Mouse (Mus musculus) liver, embryonic 15.5 days (tissue): ENCODE data around the gene Pigk. TPM values are rescaled to one million over a fixed set of nuclear protein-coding genes. Genes with fewer than 3 reads are reported as not detected.

Source experiments
- ATAC-seq: fragments of 200-750 bp; cut with Nextera tagmentation; 2 replicates; pipeline ENCODE4 v1.8.0; 2017; ENCODE audit warnings: moderate number of reproducible peaks, mild to moderate bottlenecking, moderate library complexity; ENCODE audit not compliant: insufficient read depth
- H3K27ac ChIP-seq: fragments of 300-500 bp; sonication (generic); replicated peaks from 2 replicates; pipeline ENCODE4 v1.5.1; 2015; ENCODE audit warnings: mild to moderate bottlenecking, inconsistent platforms
- H3K27me3 ChIP-seq: fragments of 300-500 bp; sonication (generic); 2 replicates; pipeline ENCODE4 v1.6.1; 2015; ENCODE audit warnings: mild to moderate bottlenecking, inconsistent platforms
- H3K36me3 ChIP-seq: fragments of 300-500 bp; sonication (generic); replicated peaks from 2 replicates; pipeline ENCODE4 v1.6.1; 2015; ENCODE audit warnings: moderate library complexity, mild to moderate bottlenecking, inconsistent platforms
- H3K4me1 ChIP-seq: fragments of 300-500 bp; sonication (generic); replicated peaks from 2 replicates; pipeline ENCODE4 v1.6.1; 2015; ENCODE audit warnings: inconsistent platforms
- H3K4me2 ChIP-seq: fragments of 300-500 bp; sonication (generic); 2 replicates; pipeline ENCODE4 v1.6.1; 2015; ENCODE audit warnings: moderate library complexity, mild to moderate bottlenecking, inconsistent platforms
- H3K4me3 ChIP-seq: fragments of 300-500 bp; sonication (generic); replicated peaks from 2 replicates; pipeline ENCODE4 v1.5.1; 2015; ENCODE audit warnings: mild to moderate bottlenecking, inconsistent platforms
- H3K9ac ChIP-seq: fragments of 300-500 bp; sonication (generic); 2 replicates; pipeline ENCODE4 v1.6.1; 2015; ENCODE audit warnings: moderate library complexity, mild to moderate bottlenecking, inconsistent platforms
- H3K9me3 ChIP-seq: fragments of 300-500 bp; sonication (generic); replicated peaks from 2 replicates; pipeline ENCODE4 v1.6.1; 2016; ENCODE audit warnings: inconsistent platforms
- WGBS: fragments of 180-500 bp; shearing (Covaris S2); methylation state at CpG from one replicate; pipeline ENCODE4 v1.1.7; 2015; ENCODE audit warnings: mixed read lengths; ENCODE audit not compliant: insufficient replicate concordance; 5-methylcytosine and 5-hydroxymethylcytosine counted together
- polyA plus RNA-seq: library from polyadenylated mRNA; unstranded; fragments of >200 nt; fragmentation: Nextera tagmentation; extraction: Ambion mirVana; gene quantifications from 2 replicates; pipeline ENCODE4 v1.2.1, GENCODE M21; 2015

The Pigk gene
- polyA plus RNA-seq, 1 experiment from 2014 or later: 23.5 TPM

- Histone ChIP-seq H3K9me3 (no peaks in the 10 kb centered on the region), H3K4me2 (no peak overlapping the region), H3K27me3 (no peaks in the 10 kb centered on the region), H3K9ac (no peak overlapping the region), H3K4me3 (no peak overlapping the region), H3K4me1 (peaks cover 17% of the 10 kb centered on the region), H3K36me3 (no peaks in the 10 kb centered on the region), H3K27ac (no peak overlapping the region)
- peak; percentile 37; the same call in 1 of the 2 replicates for ATAC-seq
- 20% methylated on average over 8 of the region's 8 CpGs for WGBS
Observed at GRCm38 (mm10) chr3:152925364-152925763, 211.5 kb downstream of the Pigk start.

GRCm38 (mm10) chr3:152926166-152926565, 212.3 kb downstream of the Pigk start:
- no peak for ATAC-seq
- no peak overlapping the region for H3K4me3 ChIP-seq

DNA sequence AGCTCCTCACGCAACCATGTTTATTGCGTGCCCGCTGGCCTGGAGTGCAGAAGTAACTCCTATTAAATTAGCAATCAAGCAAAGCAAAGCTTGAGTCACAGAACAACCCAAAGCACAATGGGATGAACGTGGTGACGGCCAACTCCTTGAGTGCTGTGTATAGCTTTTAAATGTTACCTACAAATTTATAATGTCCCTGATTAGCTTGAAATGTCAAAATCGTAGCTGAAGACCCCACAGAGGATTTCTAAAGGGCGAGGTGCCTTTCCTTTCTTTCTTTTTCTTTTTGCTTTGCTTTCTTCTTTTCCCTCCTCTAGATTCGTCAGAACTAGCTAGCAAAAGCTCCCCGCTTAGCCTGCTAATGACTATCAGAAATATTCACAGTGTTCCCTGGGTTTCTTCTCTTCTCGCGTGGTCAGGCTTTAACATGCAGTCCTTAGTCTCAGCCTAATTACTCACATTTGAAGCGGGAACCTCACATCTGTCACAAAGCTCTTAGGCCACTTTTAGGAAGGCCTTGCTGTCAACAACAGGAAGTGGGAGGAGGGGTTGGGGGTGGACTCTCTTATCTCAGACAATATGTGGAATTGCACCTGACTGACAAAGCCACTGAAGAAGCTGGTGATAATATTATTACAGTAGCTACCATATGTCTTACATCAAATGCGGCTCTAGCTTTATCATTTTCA, 214.5 kb downstream of the Pigk start:
- Histone ChIP-seq H3K4me2 (peak overlapping the region; percentile 1; the same call in 1 of the 2 replicates), H3K9me3 (no peaks in the 10 kb centered on the region), H3K4me3 (no peak overlapping the region), H3K27me3 (no peaks in the 10 kb centered on the region), H3K36me3 (no peaks in the 10 kb centered on the region), H3K27ac (0 out of 2 replicates have a peak overlapping the region, but pooled peaks have one; percentile 24), H3K4me1 (peaks cover 17% of the 10 kb centered on the region), H3K9ac (no peak overlapping the region)
- peak; percentile 27; the same call in 1 of the 2 replicates for ATAC-seq
- WGBS: 37% methylated on average over 13 of the region's 13 CpGs

More at GRCm38 (mm10) chr3:152926166-152926565, 212.3 kb downstream of the Pigk start:
- 39% methylated on average over 4 of the region's 4 CpGs for WGBS
- Histone ChIP-seq H3K9ac (no peak overlapping the region), H3K27me3 (no peaks in the 10 kb centered on the region), H3K36me3 (no peaks in the 10 kb centered on the region), H3K27ac (no peak overlapping the region), H3K9me3 (no peaks in the 10 kb centered on the region), H3K4me1 (peaks cover 17% of the 10 kb centered on the region), H3K4me2 (no peak overlapping the region)

GRCm38 (mm10) chr3:152929256-152929787, 215.4 kb downstream of the Pigk start:
- Histone ChIP-seq H3K4me1 (peaks cover 17% of the 10 kb centered on the region), H3K4me2 (peak overlapping the region; percentile 1; the same call in 1 of the 2 replicates), H3K9ac (no peak overlapping the region), H3K4me3 (no peak overlapping the region), H3K27ac (no peak overlapping the region), H3K9me3 (no peaks in the 10 kb centered on the region), H3K36me3 (no peaks in the 10 kb centered on the region), H3K27me3 (no peaks in the 10 kb centered on the region)
- WGBS: 65% methylated on average over 10 of the region's 10 CpGs
- no peak for ATAC-seq

DNA sequence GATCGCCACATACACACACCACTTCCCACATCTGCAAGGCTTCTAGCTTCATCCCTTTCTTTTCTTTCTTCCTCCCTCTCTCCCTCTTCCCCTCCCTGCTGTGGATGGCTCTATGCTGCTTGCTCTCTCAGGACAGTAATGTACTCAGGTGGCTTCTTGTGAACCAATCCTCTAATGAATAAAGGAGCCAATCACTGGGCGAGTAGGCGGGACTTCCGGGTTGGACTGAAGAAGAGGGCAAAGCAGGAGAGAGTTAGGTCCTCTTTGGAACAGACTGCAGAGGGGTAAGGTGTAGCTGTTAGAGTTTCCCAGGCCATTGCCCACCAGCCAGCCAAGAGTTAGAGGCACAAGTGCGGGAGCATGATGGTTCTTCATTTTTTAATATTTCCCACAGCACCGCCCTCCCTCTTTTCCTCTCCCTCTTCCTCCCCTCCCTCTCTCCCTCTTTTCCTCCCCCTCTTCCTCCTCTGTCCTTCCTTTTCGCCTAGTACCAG, 215.9 kb downstream of the Pigk start:
- Histone ChIP-seq H3K4me1 (peaks cover 17% of the 10 kb centered on the region), H3K9me3 (no peaks in the 10 kb centered on the region), H3K27me3 (no peaks in the 10 kb centered on the region), H3K36me3 (no peaks in the 10 kb centered on the region), H3K9ac (no peak overlapping the region), H3K4me2 (peak overlapping the region; percentile 32; the same call in 1 of the 2 replicates), H3K4me3 (no peak overlapping the region), H3K27ac (no peak overlapping the region)
- ATAC-seq: 0 out of 2 replicates have a peak, but pooled peaks have one; percentile 26
- WGBS: 62% methylated on average over 7 of the region's 7 CpGs

GRCm38 (mm10) chr3:152931354-152931753, 217.5 kb downstream of the Pigk start:
- Histone ChIP-seq H3K27ac (no peak overlapping the region), H3K4me3 (no peak overlapping the region), H3K27me3 (no peaks in the 10 kb centered on the region), H3K4me2 (no peak overlapping the region), H3K36me3 (no peaks in the 10 kb centered on the region), H3K9me3 (no peaks in the 10 kb centered on the region), H3K9ac (no peak overlapping the region), H3K4me1 (peaks cover 17% of the 10 kb centered on the region)
- ATAC-seq: no peak
- 61% methylated on average over 3 of the region's 3 CpGs for WGBS

- WGBS: 24% methylated on average over 4 of the region's 4 CpGs
- Histone ChIP-seq H3K4me2 (no peak overlapping the region), H3K4me1 (peaks cover 17% of the 10 kb centered on the region), H3K9me3 (no peaks in the 10 kb centered on the region), H3K9ac (no peak overlapping the region), H3K27ac (no peak overlapping the region), H3K4me3 (no peak overlapping the region), H3K36me3 (no peaks in the 10 kb centered on the region), H3K27me3 (no peaks in the 10 kb centered on the region)
- no peak for ATAC-seq
Observed at GRCm38 (mm10) chr3:152932096-152932495, 218.2 kb downstream of the Pigk start.

GRCm38 (mm10) chr3:152932544-152932943, 218.6 kb downstream of the Pigk start:
- Histone ChIP-seq H3K4me2 (no peak overlapping the region), H3K4me1 (peaks cover 17% of the 10 kb centered on the region), H3K4me3 (no peak overlapping the region), H3K9ac (no peak overlapping the region), H3K27me3 (no peaks in the 10 kb centered on the region), H3K9me3 (no peaks in the 10 kb centered on the region), H3K27ac (no peak overlapping the region), H3K36me3 (no peaks in the 10 kb centered on the region)
- ATAC-seq: no peak
- 55% methylated on average over 2 of the region's 2 CpGs for WGBS

DNA sequence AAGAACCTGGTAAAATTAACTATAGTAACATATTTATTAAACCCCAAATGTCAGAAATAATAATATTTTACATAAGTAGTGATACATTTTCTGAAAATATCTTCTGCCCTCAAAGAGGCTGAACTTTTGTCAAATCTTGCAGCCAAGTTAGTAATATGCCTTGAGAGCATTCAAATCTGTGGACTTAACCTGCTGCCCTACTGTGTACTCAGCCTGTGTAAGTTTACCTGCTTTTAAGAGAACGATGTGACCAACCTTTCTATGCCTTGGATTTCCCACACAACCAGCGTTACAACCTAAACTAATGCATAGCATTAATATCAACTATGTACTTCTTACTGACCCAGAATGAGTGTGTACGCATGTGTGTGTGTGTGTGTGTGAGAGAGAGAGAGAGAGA, 219.8 kb downstream of the Pigk start:
- H3K4me2 ChIP-seq: no peak overlapping the region
- no peak overlapping the region for H3K9ac ChIP-seq
- H3K4me1 ChIP-seq: peaks cover 10% of the 10 kb centered on the region
- H3K9me3 ChIP-seq: no peaks in the 10 kb centered on the region
- H3K4me3 ChIP-seq: no peak overlapping the region
- H3K36me3 ChIP-seq: no peaks in the 10 kb centered on the region
- WGBS: 66% methylated on average over 3 of the region's 3 CpGs
- ATAC-seq: no peak
- H3K27ac ChIP-seq: no peak overlapping the region
- H3K27me3 ChIP-seq: no peaks in the 10 kb centered on the region

- Histone ChIP-seq H3K36me3 (no peaks in the 10 kb centered on the region), H3K9ac (no peak overlapping the region), H3K27ac (no peak overlapping the region), H3K27me3 (no peaks in the 10 kb centered on the region), H3K4me2 (no peak overlapping the region), H3K4me3 (no peak overlapping the region), H3K4me1 (no peaks in the 10 kb centered on the region), H3K9me3 (no peaks in the 10 kb centered on the region)
- WGBS: 31% methylated on average over 3 of the region's 3 CpGs
- ATAC-seq: no peak
Observed at GRCm38 (mm10) chr3:152936313-152936712, 222.4 kb downstream of the Pigk start.

DNA sequence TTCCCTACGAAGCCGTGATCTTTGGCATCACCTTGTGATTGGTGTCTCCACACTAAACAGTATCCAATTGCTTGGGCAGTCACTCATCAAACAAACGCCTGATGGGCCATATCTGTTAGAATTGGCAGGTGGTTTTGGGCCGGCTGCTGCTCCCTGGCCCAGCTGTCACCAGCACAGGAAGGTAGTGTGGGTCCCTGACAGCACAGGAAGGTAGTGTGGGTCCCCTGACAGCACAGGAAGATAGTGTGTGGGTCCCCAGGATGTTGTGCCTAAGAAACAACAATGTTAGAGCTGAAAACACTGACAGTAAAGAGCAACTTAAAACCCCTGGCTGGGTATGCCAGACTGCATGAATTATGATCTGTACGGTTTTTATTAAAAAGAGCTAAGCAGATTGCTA, 227.8 kb downstream of the Pigk start:
- no peaks in the 10 kb centered on the region for H3K36me3 ChIP-seq
- WGBS: 47% methylated on average over 5 of the region's 5 CpGs
- H3K9ac ChIP-seq: no peak overlapping the region
- no peak overlapping the region for H3K4me2 ChIP-seq
- no peak overlapping the region for H3K27ac ChIP-seq
- no peaks in the 10 kb centered on the region for H3K4me1 ChIP-seq
- ATAC-seq: no peak
- no peaks in the 10 kb centered on the region for H3K9me3 ChIP-seq
- H3K27me3 ChIP-seq: no peaks in the 10 kb centered on the region
- H3K4me3 ChIP-seq: no peak overlapping the region
